Mouse (Mus musculus) stomach, embryonic 15.5 days (tissue): ENCODE results near the gene Timp3. TPM values are rescaled to one million over a fixed set of nuclear protein-coding genes. Genes with fewer than 3 reads are reported as not detected.

Experiments
- ATAC-seq: fragments of 200-750 bp; cut with Nextera tagmentation; 2 replicates; pipeline ENCODE4 v1.8.0; 2017; ENCODE audit warnings: low read depth, moderate number of reproducible peaks, moderate TSS enrichment; ENCODE audit not compliant: insufficient read depth, low FRiP score
- H3K27ac ChIP-seq: fragments of 300-500 bp; sonication (generic); 2 replicates; pipeline ENCODE4 v1.5.1; 2015; ENCODE audit warnings: mild to moderate bottlenecking, inconsistent platforms
- H3K27me3 ChIP-seq: fragments of 300-500 bp; sonication (generic); replicated peaks from 2 replicates; pipeline ENCODE4 v1.6.1; 2015; ENCODE audit warnings: inconsistent platforms
- H3K36me3 ChIP-seq: fragments of 300-500 bp; sonication (generic); 2 replicates; pipeline ENCODE4 v1.6.1; 2015; ENCODE audit warnings: inconsistent platforms
- H3K4me1 ChIP-seq: fragments of 300-500 bp; sonication (generic); 2 replicates; pipeline ENCODE4 v1.6.1; 2015; ENCODE audit warnings: inconsistent platforms
- H3K4me2 ChIP-seq: fragments of 300-500 bp; sonication (generic); 2 replicates; pipeline ENCODE4 v1.6.1; 2015; ENCODE audit warnings: mild to moderate bottlenecking, inconsistent platforms
- H3K4me3 ChIP-seq: fragments of 300-500 bp; sonication (generic); replicated peaks from 2 replicates; pipeline ENCODE4 v1.5.1; 2015; ENCODE audit warnings: inconsistent platforms
- H3K9ac ChIP-seq: fragments of 300-500 bp; sonication (generic); 2 replicates; pipeline ENCODE4 v1.6.1; 2015; ENCODE audit warnings: inconsistent platforms
- H3K9me3 ChIP-seq: fragments of 300-500 bp; sonication (generic); 2 replicates; pipeline ENCODE4 v1.6.1; 2016; ENCODE audit warnings: inconsistent platforms
- WGBS: fragments of 180-500 bp; shearing (Covaris S2); methylation state at CpG from one replicate; pipeline ENCODE4 v1.1.7; 2015; 5-methylcytosine and 5-hydroxymethylcytosine counted together
- polyA plus RNA-seq: library from polyadenylated mRNA; unstranded; fragments of >200 nt; fragmentation: Nextera tagmentation; extraction: Ambion mirVana; gene quantifications from 2 replicates; pipeline ENCODE4 v1.2.1, GENCODE M21; 2015

Gene Timp3
- polyA plus RNA-seq: 63.5 and 66.0 TPM in 2 replicates

DNA sequence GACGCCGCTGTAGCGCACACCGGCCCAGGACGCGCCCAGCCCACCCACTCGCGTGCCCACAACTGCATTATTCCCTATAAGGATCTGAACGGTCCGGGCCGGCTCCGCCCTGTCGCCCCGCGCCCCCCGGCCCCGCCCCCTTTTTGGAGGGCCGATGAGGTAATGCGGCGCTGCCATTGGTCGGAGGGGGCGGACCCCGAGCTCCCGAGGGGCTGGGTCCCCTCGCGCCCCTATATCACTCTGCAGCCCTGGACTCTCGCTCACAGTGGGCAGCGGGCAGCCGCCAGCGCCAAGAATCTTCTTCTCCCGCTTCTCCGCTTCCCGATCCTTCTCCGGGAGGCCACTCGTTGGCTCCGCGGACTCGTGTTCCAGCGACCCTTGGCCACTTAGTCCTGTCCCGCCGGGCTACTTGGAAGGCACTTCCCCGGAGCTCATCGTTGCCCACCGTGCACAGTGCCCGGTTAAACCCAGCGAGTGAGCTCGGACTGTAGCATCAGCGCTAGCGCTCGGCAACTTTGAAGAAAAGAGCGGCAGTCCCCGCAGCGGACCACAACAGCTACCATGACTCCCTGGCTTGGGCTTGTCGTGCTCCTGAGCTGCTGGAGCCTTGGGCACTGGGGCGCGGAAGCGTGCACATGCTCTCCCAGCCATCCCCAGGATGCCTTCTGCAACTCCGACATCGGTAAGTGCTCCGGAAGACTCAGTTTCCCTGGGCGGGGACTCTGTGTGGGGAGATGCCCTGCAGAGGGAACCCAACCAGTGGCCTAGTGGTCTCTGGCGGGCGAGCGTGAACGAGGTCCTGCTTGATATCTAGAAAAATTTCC is at the start of gene Timp3:
TSS of gene Timp3 (plus strand) at position 80 of the 824 bp plus-strand sequence.
- peak within 1 kb of the TSS; percentile 67 for H3K4me3 ChIP-seq
- WGBS: 1% methylated on average over 56 of the region's 65 CpGs
- peak; percentile 82 for ATAC-seq
- no peaks in the 10 kb centered on the region for H3K36me3 ChIP-seq
- peaks cover 44% of the 10 kb centered on the region for H3K4me1 ChIP-seq
- H3K4me2 ChIP-seq: peak within 1 kb of the TSS; percentile 95
- peak within 1 kb of the TSS; percentile 74 for H3K9ac ChIP-seq
- H3K27me3 ChIP-seq: 0 out of 2 replicates have a peak, but pooled peaks cover 3% of the 10 kb centered on the region
- peak within 1 kb of the TSS; percentile 72 for H3K27ac ChIP-seq
- H3K9me3 ChIP-seq: no peaks in the 10 kb centered on the region

DNA sequence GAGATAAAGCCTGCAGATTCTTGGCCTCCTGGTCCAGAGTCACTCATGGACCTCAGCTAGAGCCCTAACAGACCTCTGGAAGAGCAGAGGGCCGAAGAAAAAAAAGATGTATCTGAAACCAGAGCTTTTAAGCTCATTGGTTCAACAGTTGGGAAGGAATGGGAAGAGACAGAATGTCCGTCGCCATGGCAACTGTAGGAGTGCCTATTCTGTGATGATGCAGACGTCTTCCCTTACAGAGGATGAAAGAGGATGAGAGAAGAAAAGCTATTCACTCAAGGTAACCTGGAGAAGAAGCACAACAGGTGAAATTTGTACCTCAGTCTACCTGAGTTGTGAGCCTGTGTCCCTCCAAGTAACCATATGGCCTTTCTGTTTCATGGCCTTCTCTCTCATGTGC is 44.0 kb upstream of the Timp3 start:
- H3K27me3 ChIP-seq: no peaks in the 10 kb centered on the region
- no peaks in the 10 kb centered on the region for H3K9me3 ChIP-seq
- no peak overlapping the region for H3K27ac ChIP-seq
- no peak overlapping the region for H3K4me3 ChIP-seq
- no peaks in the 10 kb centered on the region for H3K36me3 ChIP-seq
- WGBS: 51% methylated on average over 4 of the region's 4 CpGs
- H3K4me2 ChIP-seq: no peak overlapping the region
- H3K4me1 ChIP-seq: no peaks in the 10 kb centered on the region
- no peak for ATAC-seq
- no peak overlapping the region for H3K9ac ChIP-seq

DNA sequence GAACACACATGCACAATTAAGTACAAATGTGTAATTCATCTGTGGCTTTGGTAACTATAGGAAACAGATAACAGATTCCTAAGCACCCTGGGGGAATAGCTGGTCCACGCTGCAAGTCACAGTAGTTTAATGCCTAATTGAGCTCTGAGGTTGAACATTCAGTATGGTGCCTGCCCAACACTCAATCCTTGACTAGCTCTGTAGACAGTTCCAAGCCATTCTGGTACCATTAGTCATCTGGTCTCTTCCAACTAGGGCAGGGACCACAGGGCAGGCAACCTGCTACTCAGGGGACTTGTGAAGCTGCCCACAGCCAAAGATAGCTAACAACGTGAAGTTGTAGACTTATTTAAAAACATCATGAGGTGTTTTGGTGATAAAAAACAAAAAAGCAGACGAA is 43.1 kb upstream of the Timp3 start:
- H3K9ac ChIP-seq: no peak overlapping the region
- no peak overlapping the region for H3K27ac ChIP-seq
- 84% methylated on average over 3 of the region's 3 CpGs for WGBS
- ATAC-seq: no peak
- H3K4me3 ChIP-seq: no peak overlapping the region
- H3K27me3 ChIP-seq: no peaks in the 10 kb centered on the region
- H3K36me3 ChIP-seq: no peaks in the 10 kb centered on the region
- no peak overlapping the region for H3K4me2 ChIP-seq
- no peaks in the 10 kb centered on the region for H3K9me3 ChIP-seq
- H3K4me1 ChIP-seq: no peaks in the 10 kb centered on the region

- H3K9ac ChIP-seq: no peak overlapping the region
- H3K36me3 ChIP-seq: no peaks in the 10 kb centered on the region
- no peak overlapping the region for H3K4me3 ChIP-seq
- H3K27ac ChIP-seq: no peak overlapping the region
- H3K4me1 ChIP-seq: no peaks in the 10 kb centered on the region
- no peak overlapping the region for H3K4me2 ChIP-seq
- 66% methylated on average over 4 of the region's 4 CpGs for WGBS
- no peaks in the 10 kb centered on the region for H3K9me3 ChIP-seq
- no peaks in the 10 kb centered on the region for H3K27me3 ChIP-seq
- no peak for ATAC-seq
Measured at GRCm38 (mm10) chr10:86258046-86258445, 42.1 kb upstream of the Timp3 start.

DNA sequence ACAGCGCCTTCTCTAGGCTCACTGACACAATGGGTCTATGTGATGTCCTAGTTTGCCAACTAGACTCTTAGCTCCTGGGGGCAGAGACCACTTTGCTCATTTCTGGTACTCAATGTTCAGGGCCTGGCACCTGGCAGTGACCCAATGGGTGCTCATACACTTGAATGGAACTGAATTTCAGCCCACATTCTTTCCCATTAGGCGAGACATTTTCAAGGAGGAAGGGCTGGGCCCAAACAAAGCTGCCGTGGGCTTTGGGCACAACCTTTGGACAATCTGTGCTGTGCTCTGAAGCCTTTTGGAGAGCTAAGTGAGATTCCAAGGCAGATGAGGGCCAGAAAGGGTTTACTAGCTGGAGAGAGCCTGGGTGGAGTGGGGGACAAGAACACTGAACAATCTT is 41.2 kb upstream of the Timp3 start:
- no peaks in the 10 kb centered on the region for H3K27me3 ChIP-seq
- no peak for ATAC-seq
- H3K36me3 ChIP-seq: no peaks in the 10 kb centered on the region
- H3K4me2 ChIP-seq: no peak overlapping the region
- no peaks in the 10 kb centered on the region for H3K9me3 ChIP-seq
- no peak overlapping the region for H3K27ac ChIP-seq
- no peaks in the 10 kb centered on the region for H3K4me1 ChIP-seq
- 77% methylated on average over 3 of the region's 3 CpGs for WGBS
- H3K4me3 ChIP-seq: no peak overlapping the region
- no peak overlapping the region for H3K9ac ChIP-seq

- no peak overlapping the region for H3K27ac ChIP-seq
- WGBS: 82% methylated on average over 2 of the region's 2 CpGs
- ATAC-seq: no peak
- H3K4me3 ChIP-seq: no peak overlapping the region
- H3K9ac ChIP-seq: no peak overlapping the region
- H3K4me1 ChIP-seq: no peaks in the 10 kb centered on the region
- no peaks in the 10 kb centered on the region for H3K27me3 ChIP-seq
- no peak overlapping the region for H3K4me2 ChIP-seq
- no peaks in the 10 kb centered on the region for H3K9me3 ChIP-seq
- no peaks in the 10 kb centered on the region for H3K36me3 ChIP-seq
Measured at GRCm38 (mm10) chr10:86261725-86262124, 38.4 kb upstream of the Timp3 start.

DNA sequence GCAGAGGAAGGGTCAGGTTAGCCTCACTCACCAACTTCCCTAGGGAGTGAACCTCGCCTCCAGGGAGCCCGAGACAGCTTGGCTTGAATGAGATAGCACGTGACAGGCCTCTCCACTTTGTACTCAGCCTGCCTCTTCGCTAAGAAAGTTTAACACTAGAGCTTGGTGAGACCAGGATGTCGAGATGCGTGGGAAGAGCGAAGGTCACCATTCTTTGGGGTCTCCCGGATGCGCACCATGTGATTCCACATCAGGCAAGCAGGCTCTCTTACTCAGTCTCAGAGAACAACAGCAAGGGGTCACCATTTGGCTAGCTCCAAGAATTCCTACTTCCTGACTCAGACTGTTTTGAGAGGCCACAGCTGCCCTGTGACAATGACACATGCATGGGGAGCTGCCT is 35.6 kb upstream of the Timp3 start:
- H3K9ac ChIP-seq: no peak overlapping the region
- no peaks in the 10 kb centered on the region for H3K36me3 ChIP-seq
- no peak overlapping the region for H3K4me2 ChIP-seq
- H3K4me3 ChIP-seq: no peak overlapping the region
- 63% methylated on average over 9 of the region's 9 CpGs for WGBS
- H3K4me1 ChIP-seq: no peaks in the 10 kb centered on the region
- H3K27me3 ChIP-seq: no peaks in the 10 kb centered on the region
- H3K27ac ChIP-seq: no peak overlapping the region
- no peaks in the 10 kb centered on the region for H3K9me3 ChIP-seq
- peak; percentile 63 for ATAC-seq

- H3K4me1 ChIP-seq: no peaks in the 10 kb centered on the region
- 43% methylated on average over 3 of the region's 3 CpGs for WGBS
- no peak overlapping the region for H3K4me2 ChIP-seq
- H3K36me3 ChIP-seq: no peaks in the 10 kb centered on the region
- no peaks in the 10 kb centered on the region for H3K27me3 ChIP-seq
- no peak overlapping the region for H3K9ac ChIP-seq
- ATAC-seq: no peak
- H3K27ac ChIP-seq: no peak overlapping the region
- H3K4me3 ChIP-seq: no peak overlapping the region
- H3K9me3 ChIP-seq: no peaks in the 10 kb centered on the region
Measured at GRCm38 (mm10) chr10:86270254-86270653, 29.9 kb upstream of the Timp3 start.

DNA sequence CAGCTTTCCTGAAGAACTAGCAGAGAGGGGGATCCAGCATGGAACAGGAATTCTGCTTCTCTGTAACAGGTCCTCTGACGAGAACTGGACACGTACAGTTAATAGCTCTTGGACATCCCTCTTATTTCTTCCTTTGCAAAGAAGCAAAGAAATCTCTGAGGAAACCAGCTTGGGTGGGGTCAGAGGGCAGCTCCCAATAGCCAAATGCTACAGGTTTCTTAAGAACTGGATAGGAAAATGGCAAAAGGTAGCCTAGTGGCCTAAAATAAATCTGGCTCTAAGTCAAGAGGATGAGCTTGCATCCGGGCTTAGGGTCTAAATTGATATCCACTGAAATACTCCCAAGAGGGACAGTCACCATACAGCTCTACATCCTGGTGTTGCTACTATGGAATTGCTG is 27.3 kb upstream of the Timp3 start:
- Histone ChIP-seq H3K36me3 (no peaks in the 10 kb centered on the region), H3K4me1 (no peaks in the 10 kb centered on the region), H3K4me2 (no peak overlapping the region), H3K9me3 (no peaks in the 10 kb centered on the region), H3K9ac (no peak overlapping the region), H3K27me3 (no peaks in the 10 kb centered on the region), H3K27ac (no peak overlapping the region), H3K4me3 (no peak overlapping the region)
- 84% methylated on average over 3 of the region's 3 CpGs for WGBS
- no peak for ATAC-seq

- no peaks in the 10 kb centered on the region for H3K9me3 ChIP-seq
- H3K27me3 ChIP-seq: no peaks in the 10 kb centered on the region
- H3K9ac ChIP-seq: no peak overlapping the region
- H3K27ac ChIP-seq: no peak overlapping the region
- H3K36me3 ChIP-seq: no peaks in the 10 kb centered on the region
- no peaks in the 10 kb centered on the region for H3K4me1 ChIP-seq
- ATAC-seq: peak; percentile 39; the same call in 1 of the 2 replicates
- 60% methylated on average over 19 of the region's 19 CpGs for WGBS
- H3K4me2 ChIP-seq: no peak overlapping the region
- H3K4me3 ChIP-seq: no peak overlapping the region
Measured at GRCm38 (mm10) chr10:86273410-86274191, 26.6 kb upstream of the Timp3 start.

GRCm38 (mm10) chr10:86275585-86275984 is 24.6 kb upstream of the Timp3 start:
- Histone ChIP-seq H3K36me3 (no peaks in the 10 kb centered on the region), H3K4me1 (no peaks in the 10 kb centered on the region), H3K9me3 (no peaks in the 10 kb centered on the region), H3K9ac (no peak overlapping the region), H3K4me2 (no peak overlapping the region), H3K27me3 (no peaks in the 10 kb centered on the region), H3K27ac (no peak overlapping the region), H3K4me3 (no peak overlapping the region)
- WGBS: 83% methylated on average over 5 of the region's 5 CpGs
- no peak for ATAC-seq

DNA sequence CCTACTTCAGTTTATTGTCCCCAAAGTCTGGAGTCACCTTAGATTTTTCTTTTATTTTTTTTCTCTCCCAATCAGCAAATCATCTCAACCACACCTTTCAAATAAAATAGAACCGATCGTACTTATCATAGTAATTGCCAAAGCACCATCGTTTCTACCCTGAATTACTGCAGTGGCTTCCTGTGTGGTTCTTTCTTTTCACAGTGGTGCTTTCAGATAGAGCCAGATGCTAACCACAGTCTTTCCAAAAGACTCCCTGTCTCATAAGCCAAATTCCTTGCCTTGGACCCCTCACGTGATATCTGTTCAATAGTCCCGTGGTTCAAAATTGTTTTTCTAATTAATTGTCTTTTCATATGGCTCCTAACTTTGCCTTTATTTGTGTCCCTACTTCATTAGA is 22.8 kb upstream of the Timp3 start:
- Histone ChIP-seq H3K4me1 (no peaks in the 10 kb centered on the region), H3K9ac (no peak overlapping the region), H3K9me3 (no peaks in the 10 kb centered on the region), H3K4me2 (no peak overlapping the region), H3K27ac (no peak overlapping the region), H3K4me3 (no peak overlapping the region), H3K36me3 (no peaks in the 10 kb centered on the region), H3K27me3 (no peaks in the 10 kb centered on the region)
- WGBS: 84% methylated on average over 5 of the region's 5 CpGs
- ATAC-seq: no peak
